Mouse (Mus musculus) heart, embryonic 13.5 days (tissue): ENCODE measurements around the gene Ehmt1. TPM values are rescaled to one million over a fixed set of nuclear protein-coding genes. Genes with fewer than 3 reads are reported as not detected.

Experiments
- ATAC-seq: fragments of 200-750 bp; cut with Nextera tagmentation; 2 replicates; pipeline ENCODE4 v1.8.0; 2017; ENCODE audit warnings: moderate TSS enrichment; ENCODE audit not compliant: insufficient number of reproducible peaks, low FRiP score, low TSS enrichment; ENCODE audit errors: extremely low read depth
- H3K27ac ChIP-seq: fragments of 300-500 bp; sonication (generic); replicated peaks from 2 replicates; pipeline ENCODE4 v1.5.1; 2015; ENCODE audit warnings: moderate library complexity, mild to moderate bottlenecking, inconsistent platforms
- H3K27me3 ChIP-seq: fragments of 300-500 bp; sonication (generic); replicated peaks from 2 replicates; pipeline ENCODE4 v1.6.1; 2015; ENCODE audit warnings: mild to moderate bottlenecking, inconsistent platforms
- H3K36me3 ChIP-seq: fragments of 300-500 bp; sonication (generic); 2 replicates; pipeline ENCODE4 v1.6.1; 2015; ENCODE audit warnings: mild to moderate bottlenecking, inconsistent platforms
- H3K4me1 ChIP-seq: fragments of 300-500 bp; sonication (generic); 2 replicates; pipeline ENCODE4 v1.6.1; 2015; ENCODE audit warnings: inconsistent platforms
- H3K4me2 ChIP-seq: fragments of 300-500 bp; sonication (generic); 2 replicates; pipeline ENCODE4 v1.6.1; 2015; ENCODE audit warnings: inconsistent platforms, mild to moderate bottlenecking, moderate library complexity
- H3K4me3 ChIP-seq: fragments of 300-500 bp; sonication (generic); 2 replicates; pipeline ENCODE4 v1.5.1; 2015; ENCODE audit warnings: moderate library complexity, mild to moderate bottlenecking, inconsistent platforms
- H3K9ac ChIP-seq: fragments of 300-500 bp; sonication (generic); 2 replicates; pipeline ENCODE4 v1.6.1; 2015; ENCODE audit warnings: inconsistent platforms, mild to moderate bottlenecking, moderate library complexity
- H3K9me3 ChIP-seq: fragments of 300-500 bp; sonication (generic); 2 replicates; pipeline ENCODE4 v1.6.1; 2016; ENCODE audit warnings: inconsistent platforms
- WGBS: fragments of 180-500 bp; shearing (Covaris S2); methylation state at CpG from one replicate; pipeline ENCODE4 v1.1.7; 2015; ENCODE audit warnings: mixed read lengths; 5-methylcytosine and 5-hydroxymethylcytosine counted together
- polyA plus RNA-seq: library from polyadenylated mRNA; unstranded; fragments of >200 nt; fragmentation: Nextera tagmentation; extraction: Ambion mirVana; gene quantifications from 2 replicates; pipeline ENCODE4 v1.2.1, GENCODE M21; 2015

Ehmt1 gene
- polyA plus RNA-seq, 1 experiment from 2014 or later = 52.3 TPM

DNA sequence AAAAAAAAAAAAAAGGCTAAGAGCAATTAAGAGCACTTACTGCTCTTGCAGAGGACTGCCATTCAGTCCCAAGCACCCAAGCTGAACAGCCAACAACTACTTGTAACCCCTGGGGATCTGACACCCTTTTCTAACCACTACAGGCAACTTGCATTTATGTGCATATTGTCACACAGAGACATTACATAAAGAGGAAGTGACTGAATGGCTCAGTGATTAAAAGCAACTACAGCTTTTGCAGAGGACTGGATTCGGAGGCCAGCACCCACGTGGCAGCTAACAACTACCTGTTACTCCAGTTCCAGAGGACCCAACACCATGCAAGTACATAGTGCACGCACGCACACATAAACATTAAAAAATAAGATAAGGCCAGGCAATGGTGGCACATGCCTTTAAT is 8.9 kb downstream of the Ehmt1 start:
- Histone ChIP-seq H3K4me2 (no peak overlapping the region), H3K4me1 (peaks cover 20% of the 10 kb centered on the region), H3K27me3 (no peaks in the 10 kb centered on the region), H3K9ac (no peak overlapping the region), H3K4me3 (no peak overlapping the region), H3K36me3 (peaks cover 23% of the 10 kb centered on the region), H3K9me3 (no peaks in the 10 kb centered on the region), H3K27ac (no peak overlapping the region)
- WGBS = 89% methylated on average over 4 of the region's 4 CpGs
- ATAC-seq = no peak

DNA sequence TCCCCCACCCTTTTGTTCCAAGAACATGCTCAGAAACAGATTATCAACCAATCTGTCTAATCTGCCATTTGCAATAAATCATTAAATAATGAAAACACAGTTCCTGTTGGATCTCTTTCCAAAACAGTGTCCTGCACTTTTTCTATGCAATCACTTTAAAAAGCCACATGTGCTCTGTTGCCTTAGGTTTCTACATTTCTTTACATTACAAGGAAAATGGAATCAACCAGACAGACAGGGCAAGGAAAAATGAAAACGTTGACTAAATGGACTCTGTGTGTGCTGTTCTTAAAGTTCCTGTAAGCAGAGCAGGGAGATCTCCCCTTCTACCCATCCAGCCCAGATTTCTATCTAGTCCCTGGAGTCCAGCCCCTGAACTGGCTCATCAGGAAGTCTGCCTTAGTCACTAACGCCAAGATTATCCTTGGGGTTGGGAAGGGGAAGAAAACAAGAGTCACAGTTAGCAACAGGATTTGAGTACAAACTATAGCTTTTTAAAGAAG is 13.7 kb downstream of the Ehmt1 start:
- no peak for ATAC-seq
- Histone ChIP-seq H3K4me1 (peaks cover 46% of the 10 kb centered on the region), H3K4me3 (no peak overlapping the region), H3K9ac (no peak overlapping the region), H3K36me3 (peaks cover 11% of the 10 kb centered on the region; the same call in 1 of the 2 replicates), H3K27me3 (no peaks in the 10 kb centered on the region), H3K4me2 (no peak overlapping the region), H3K27ac (peak overlapping the region; percentile 58), H3K9me3 (no peaks in the 10 kb centered on the region)
- WGBS = 20% methylated on average over 2 of the region's 2 CpGs

GRCm38 (mm10) chr2:24904823-24905652 is 14.4 kb downstream of the Ehmt1 start:
- 77% methylated on average over 11 of the region's 11 CpGs for WGBS
- Histone ChIP-seq H3K27ac (peak overlapping the region; percentile 58; the same call in 1 of the 2 replicates), H3K9me3 (no peaks in the 10 kb centered on the region), H3K27me3 (no peaks in the 10 kb centered on the region), H3K4me3 (no peak overlapping the region), H3K9ac (no peak overlapping the region), H3K4me2 (no peak overlapping the region), H3K36me3 (peaks cover 4% of the 10 kb centered on the region; the same call in 1 of the 2 replicates), H3K4me1 (peaks cover 49% of the 10 kb centered on the region)
- no peak for ATAC-seq

DNA sequence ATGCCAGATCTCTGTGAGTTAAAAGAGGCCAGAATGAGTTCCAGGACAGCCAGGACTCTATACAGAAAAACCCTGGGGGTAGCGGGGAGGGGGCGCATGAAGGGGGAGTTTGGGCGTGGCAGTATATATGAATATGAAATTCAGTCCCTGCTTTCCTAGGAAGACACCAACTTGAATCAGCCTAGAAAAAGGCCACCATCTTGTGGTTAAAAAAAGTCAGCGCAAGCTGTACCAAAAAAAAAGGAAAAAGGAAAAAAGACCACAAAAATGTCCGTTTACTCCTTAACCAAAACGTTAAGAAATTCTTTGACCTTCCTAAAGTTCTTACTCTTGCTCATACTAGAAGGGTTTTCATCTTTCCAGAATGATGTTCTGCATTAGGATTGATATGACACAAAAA is 16.4 kb downstream of the Ehmt1 start:
- H3K36me3 ChIP-seq = peaks cover 10% of the 10 kb centered on the region
- peaks cover 49% of the 10 kb centered on the region for H3K4me1 ChIP-seq
- H3K9me3 ChIP-seq = no peaks in the 10 kb centered on the region
- no peaks in the 10 kb centered on the region for H3K27me3 ChIP-seq
- WGBS = 89% methylated on average over 6 of the region's 6 CpGs
- no peak for ATAC-seq
- no peak overlapping the region for H3K27ac ChIP-seq
- no peak overlapping the region for H3K9ac ChIP-seq
- H3K4me3 ChIP-seq = no peak overlapping the region
- no peak overlapping the region for H3K4me2 ChIP-seq

DNA sequence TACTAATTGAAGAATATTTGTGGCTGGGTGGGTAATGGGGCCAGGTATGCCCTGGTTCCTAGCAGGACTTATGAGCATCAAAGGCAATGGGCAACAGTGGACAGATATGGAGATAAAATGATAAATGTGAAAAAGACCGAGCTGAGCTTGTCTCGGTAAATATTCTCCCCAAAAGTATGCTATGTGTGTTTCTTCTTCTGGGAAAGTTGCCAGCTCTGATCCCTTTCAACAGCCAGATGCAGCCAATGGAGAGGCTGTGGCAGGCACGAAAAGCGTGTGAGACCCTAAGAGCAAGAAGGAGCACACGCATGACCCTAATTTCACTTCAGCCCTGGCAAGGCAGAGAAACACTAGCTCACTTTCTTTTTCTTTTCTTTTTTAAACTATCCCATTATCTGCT is 18.4 kb downstream of the Ehmt1 start:
- Histone ChIP-seq H3K36me3 (peaks cover 12% of the 10 kb centered on the region), H3K27ac (no peak overlapping the region), H3K27me3 (no peaks in the 10 kb centered on the region), H3K4me3 (no peak overlapping the region), H3K9ac (no peak overlapping the region), H3K4me2 (no peak overlapping the region), H3K4me1 (peaks cover 38% of the 10 kb centered on the region), H3K9me3 (no peaks in the 10 kb centered on the region)
- ATAC-seq = no peak
- 45% methylated on average over 5 of the region's 5 CpGs for WGBS

DNA sequence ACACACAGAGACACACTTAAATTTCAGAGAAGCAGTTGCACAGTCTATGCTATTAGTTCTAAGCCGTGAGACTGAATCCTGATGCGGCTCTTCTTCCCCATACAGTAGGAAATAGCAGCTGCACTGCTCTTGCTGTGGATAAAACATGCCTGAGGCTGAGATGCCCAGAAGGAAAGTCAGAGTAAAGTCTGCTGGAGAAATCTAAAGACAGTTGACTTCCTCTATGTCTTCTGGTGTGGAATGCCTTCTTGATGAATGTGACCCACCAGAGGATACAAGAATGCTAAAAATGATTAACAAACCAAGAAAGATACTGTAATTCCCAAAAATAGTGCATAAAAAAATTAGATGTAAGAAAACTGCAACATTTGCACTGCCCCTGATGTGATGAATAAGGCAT is 20.1 kb downstream of the Ehmt1 start:
- H3K9ac ChIP-seq = no peak overlapping the region
- H3K9me3 ChIP-seq = no peaks in the 10 kb centered on the region
- no peak for ATAC-seq
- no peak overlapping the region for H3K4me2 ChIP-seq
- H3K4me3 ChIP-seq = no peak overlapping the region
- 92% methylated on average over 2 of the region's 2 CpGs for WGBS
- H3K27ac ChIP-seq = no peak overlapping the region
- H3K36me3 ChIP-seq = peaks cover 12% of the 10 kb centered on the region
- H3K27me3 ChIP-seq = no peaks in the 10 kb centered on the region
- H3K4me1 ChIP-seq = peaks cover 27% of the 10 kb centered on the region

DNA sequence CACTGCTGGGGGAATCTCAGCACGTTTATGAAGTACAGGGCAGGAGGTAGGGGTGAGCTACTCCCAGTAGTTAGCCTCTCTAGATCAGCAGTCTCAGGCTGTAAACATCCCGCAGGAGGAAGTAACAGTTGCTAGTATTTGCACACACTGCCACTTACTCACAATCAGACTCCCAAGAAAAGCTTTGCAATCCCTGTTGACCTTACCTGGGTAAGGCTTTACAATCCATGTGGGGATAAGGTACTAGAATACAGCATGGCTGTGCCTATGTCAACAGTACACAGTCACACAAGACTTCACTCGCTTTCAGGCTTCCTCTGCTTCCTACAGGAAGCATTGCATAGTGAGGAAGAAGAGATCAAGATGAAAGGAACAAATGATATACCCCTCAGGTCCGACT is 22.7 kb downstream of the Ehmt1 start:
- no peak for ATAC-seq
- Histone ChIP-seq H3K4me1 (peaks cover 24% of the 10 kb centered on the region), H3K27ac (no peak overlapping the region), H3K4me3 (no peak overlapping the region), H3K4me2 (no peak overlapping the region), H3K9me3 (no peaks in the 10 kb centered on the region), H3K36me3 (peaks cover 12% of the 10 kb centered on the region), H3K9ac (no peak overlapping the region), H3K27me3 (no peaks in the 10 kb centered on the region)
- 81% methylated on average over 4 of the region's 4 CpGs for WGBS

GRCm38 (mm10) chr2:24894211-24894610 is 25.2 kb downstream of the Ehmt1 start:
- 91% methylated on average over 1 of the region's 1 CpGs for WGBS
- Histone ChIP-seq H3K9ac (no peak overlapping the region), H3K27me3 (no peaks in the 10 kb centered on the region), H3K4me3 (no peak overlapping the region), H3K36me3 (peaks cover 12% of the 10 kb centered on the region), H3K4me1 (peaks cover 27% of the 10 kb centered on the region), H3K4me2 (no peak overlapping the region), H3K27ac (no peak overlapping the region), H3K9me3 (no peaks in the 10 kb centered on the region)
- ATAC-seq = no peak

DNA sequence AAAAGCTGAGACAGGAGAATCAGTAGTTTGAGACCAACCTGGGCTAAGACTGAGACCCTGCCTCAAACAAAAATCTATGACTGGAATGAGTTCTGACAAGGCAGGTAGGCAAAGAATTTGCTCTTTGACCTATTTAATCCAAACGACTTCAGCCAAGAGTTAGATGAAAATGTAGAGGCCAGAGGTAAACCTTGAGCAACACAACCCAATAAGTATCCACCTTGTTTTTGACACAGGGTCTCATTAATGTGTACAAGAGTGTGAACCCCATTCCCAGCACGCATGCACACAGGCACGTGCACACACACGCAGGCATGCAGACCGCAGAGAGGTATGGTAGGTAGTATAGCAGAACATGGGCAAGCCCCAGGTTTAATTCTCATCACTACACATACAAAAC is 27.1 kb downstream of the Ehmt1 start:
- Histone ChIP-seq H3K27ac (no peak overlapping the region), H3K9ac (no peak overlapping the region), H3K9me3 (no peaks in the 10 kb centered on the region), H3K4me1 (peaks cover 27% of the 10 kb centered on the region), H3K4me2 (no peak overlapping the region), H3K4me3 (no peak overlapping the region), H3K27me3 (no peaks in the 10 kb centered on the region), H3K36me3 (no peaks in the 10 kb centered on the region)
- ATAC-seq = no peak
- WGBS = 86% methylated on average over 5 of the region's 5 CpGs

DNA sequence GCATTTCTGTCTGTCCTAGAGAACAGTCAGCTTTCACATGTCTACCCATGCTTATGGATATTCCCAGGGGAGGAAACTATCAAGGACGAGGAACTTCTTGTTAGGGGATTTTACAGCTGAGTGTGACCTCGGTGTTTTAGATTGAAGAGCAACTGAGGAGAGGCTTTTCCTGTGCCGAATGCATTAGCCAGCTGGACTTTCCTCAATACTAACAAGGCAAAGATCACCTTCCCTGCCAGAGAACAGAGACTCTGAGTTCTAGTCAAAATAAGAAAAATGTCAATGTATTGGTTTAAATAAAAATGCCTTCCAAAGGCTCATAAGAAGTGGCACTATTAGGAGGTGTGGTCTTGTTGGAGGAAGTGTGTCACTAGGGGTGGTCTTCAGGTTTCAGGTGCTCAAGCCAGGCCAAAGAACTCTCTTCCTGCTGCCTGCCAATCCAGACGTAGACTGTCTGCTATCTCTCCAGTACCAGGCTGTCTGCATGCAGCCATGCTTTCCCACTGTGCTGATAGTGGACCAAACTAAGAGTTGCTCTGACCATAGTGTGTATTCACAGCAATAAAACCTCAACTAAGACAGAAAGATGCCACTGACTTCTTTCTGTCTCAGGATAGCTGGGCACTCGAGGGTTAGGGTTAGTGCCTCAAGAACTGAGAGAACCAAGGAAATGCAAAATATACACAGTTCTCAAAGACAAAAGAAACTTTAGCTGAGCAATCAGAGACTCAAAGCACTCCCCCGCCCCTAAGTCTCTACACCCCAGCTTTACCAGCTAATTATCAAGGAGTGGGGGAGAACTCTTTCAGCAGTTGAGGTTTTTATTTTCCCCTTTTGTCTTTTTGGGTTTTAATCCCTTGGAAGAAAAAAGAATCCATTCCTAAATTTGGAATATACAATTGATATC is 28.6 kb downstream of the Ehmt1 start:
- H3K4me1 ChIP-seq = peaks cover 27% of the 10 kb centered on the region
- no peak overlapping the region for H3K9ac ChIP-seq
- H3K27me3 ChIP-seq = no peaks in the 10 kb centered on the region
- WGBS = 58% methylated on average over 6 of the region's 6 CpGs
- H3K4me2 ChIP-seq = no peak overlapping the region
- no peak overlapping the region for H3K4me3 ChIP-seq
- ATAC-seq = no peak
- H3K27ac ChIP-seq = no peak overlapping the region
- H3K36me3 ChIP-seq = peaks cover 14% of the 10 kb centered on the region
- H3K9me3 ChIP-seq = no peaks in the 10 kb centered on the region

DNA sequence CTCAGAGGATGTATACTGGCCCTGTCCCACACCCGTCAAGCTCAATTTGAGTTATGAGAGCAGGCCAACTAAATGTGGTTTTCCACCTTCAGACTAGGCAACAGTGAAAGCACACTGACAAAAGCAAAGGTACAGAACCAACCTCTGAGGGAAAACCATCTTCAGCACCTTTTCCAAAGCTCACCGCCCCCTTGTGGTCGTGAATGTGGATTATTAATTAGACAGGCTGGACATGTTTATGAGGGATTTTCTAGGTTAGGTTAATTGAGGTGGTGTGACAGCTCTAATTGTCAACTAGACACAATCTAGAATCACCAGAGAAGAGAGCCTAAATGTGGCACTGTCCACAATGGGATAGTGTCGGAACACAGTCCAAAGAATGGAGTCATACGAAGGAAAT is 30.5 kb downstream of the Ehmt1 start:
- Histone ChIP-seq H3K4me1 (peaks cover 27% of the 10 kb centered on the region), H3K4me2 (no peak overlapping the region), H3K4me3 (no peak overlapping the region), H3K9ac (no peak overlapping the region), H3K27me3 (no peaks in the 10 kb centered on the region), H3K36me3 (peaks cover 29% of the 10 kb centered on the region), H3K27ac (no peak overlapping the region), H3K9me3 (no peaks in the 10 kb centered on the region)
- no peak for ATAC-seq
- WGBS = 80% methylated on average over 5 of the region's 5 CpGs
